Mouse (Mus musculus): Measurements from ENCODE around the gene Gm49601. TPM values are rescaled to one million over a fixed set of nuclear protein-coding genes. Genes with fewer than 3 reads are reported as not detected.

Gene Gm49601
- 0.73 and 1.0 TPM in 2 replicates for polyA plus RNA-seq (2014; fragmentation: Nextera tagmentation; extraction: Ambion mirVana)

DNA sequence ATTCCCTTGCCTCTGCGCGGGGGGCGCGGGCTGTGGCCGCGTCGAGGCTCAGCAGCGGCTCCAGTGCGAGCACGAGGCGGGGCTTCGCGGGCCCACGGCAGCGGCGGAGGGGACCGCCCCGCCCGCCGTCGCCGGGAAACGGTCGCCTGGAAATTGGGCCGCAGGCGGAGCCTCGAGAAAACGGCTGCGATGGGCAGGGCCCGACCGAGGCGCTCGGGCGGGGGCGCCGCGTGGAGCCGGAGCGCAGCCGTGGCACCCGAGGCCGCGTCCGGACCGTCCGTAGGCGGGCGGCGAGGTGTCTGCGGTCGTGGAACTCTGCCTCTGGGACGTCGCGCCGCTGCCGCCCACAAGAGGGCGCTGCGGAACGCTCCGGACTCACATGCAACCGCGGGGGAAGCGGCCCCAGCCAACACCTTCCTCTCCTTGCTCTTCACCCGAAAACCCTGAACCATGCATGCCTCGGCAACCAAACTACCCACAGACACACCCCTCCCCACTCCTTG is at the start of gene Gm49601:
Gm49601 (minus strand) TSS at position 52 of the 503 bp plus-strand sequence.
- Histone ChIP-seq H3K4me2 (peak within 1 kb of the TSS; percentile 86), H3K9me3 (replicated peaks; ENCODE audit: control insufficient read depth, low read length) (no peaks in the 10 kb centered on the region), H3K36me3 (ENCODE audit: control insufficient read depth, insufficient read depth, low read length) (no peaks in the 10 kb centered on the region), H3K4me3 (ENCODE audit: low read depth, low read length) (peak within 1 kb of the TSS; percentile 47), H3K27ac (ENCODE audit: low read depth, low read length) (no peak within 1 kb of the TSS), H3K27me3 (ENCODE audit: control insufficient read depth, insufficient read depth, low read length) (peaks cover 89% of the 10 kb centered on the region), H3K4me1 (ENCODE audit: control insufficient read depth, insufficient read depth, low read length) (peaks cover 20% of the 10 kb centered on the region), H3K9ac (ENCODE audit: low read depth, low read length) (peak within 1 kb of the TSS; percentile 49; the same call in 1 of the 2 replicates)
- no peak for ATAC-seq (replicated peaks; ENCODE audit: insufficient number of reproducible peaks, low FRiP score, low TSS enrichment)
- under 1% methylated on average over 64 of the region's 65 CpGs for WGBS (ENCODE audit: insufficient replicate concordance)

DNA sequence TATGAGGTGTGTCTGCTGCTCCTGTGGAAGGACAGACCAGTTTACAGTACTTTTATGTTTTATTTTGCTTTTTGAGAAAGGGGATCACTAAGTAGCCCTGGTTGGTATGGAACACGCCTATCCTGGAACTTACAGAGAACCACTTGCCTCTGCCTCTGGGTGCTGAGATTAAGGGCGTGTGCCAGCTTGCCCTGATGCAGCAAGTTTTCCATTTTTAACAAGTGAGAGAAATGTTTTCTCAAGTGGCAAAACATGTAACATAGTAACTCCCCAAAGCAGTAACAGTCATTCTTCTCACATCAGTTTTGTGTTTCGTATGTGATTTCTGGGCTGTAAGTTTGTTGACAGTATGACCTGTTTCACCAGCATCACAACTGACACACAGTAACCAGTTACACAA is 46.8 kb upstream of the Gm49601 start:
- Histone ChIP-seq H3K4me3 (ENCODE audit: low read depth, low read length) (no peak overlapping the region), H3K4me2 (no peak overlapping the region), H3K9ac (ENCODE audit: low read depth, low read length) (no peak overlapping the region), H3K27me3 (ENCODE audit: control insufficient read depth, insufficient read depth, low read length) (no peaks in the 10 kb centered on the region), H3K4me1 (ENCODE audit: control insufficient read depth, insufficient read depth, low read length) (no peaks in the 10 kb centered on the region), H3K36me3 (ENCODE audit: control insufficient read depth, insufficient read depth, low read length) (no peaks in the 10 kb centered on the region), H3K27ac (ENCODE audit: low read depth, low read length) (no peak overlapping the region), H3K9me3 (replicated peaks; ENCODE audit: control insufficient read depth, low read length) (no peaks in the 10 kb centered on the region)
- no peak for ATAC-seq (replicated peaks; ENCODE audit: insufficient number of reproducible peaks, low FRiP score, low TSS enrichment)
- WGBS (ENCODE audit: insufficient replicate concordance), result 72% methylated on average over 3 of the region's 3 CpGs

DNA sequence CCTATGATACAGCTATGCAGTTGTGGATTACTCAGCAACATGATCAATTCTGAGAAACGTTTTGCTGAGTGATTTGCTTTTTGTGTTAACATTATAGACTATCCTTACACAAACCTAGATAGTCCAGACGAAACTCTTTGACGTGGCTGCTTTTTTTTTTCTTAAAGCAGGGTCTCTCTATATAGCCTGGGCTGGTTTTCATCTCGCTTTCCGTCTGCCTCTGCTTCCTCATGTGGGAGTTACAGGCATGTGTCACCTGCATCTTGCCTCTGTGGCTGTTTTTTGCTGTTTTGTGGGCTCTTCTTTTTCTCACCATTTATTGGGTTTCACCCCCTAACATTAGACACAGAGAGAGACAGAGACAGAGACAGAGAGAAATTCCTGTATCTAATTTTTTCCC is 45.8 kb upstream of the Gm49601 start:
- Histone ChIP-seq H3K4me2 (no peak overlapping the region), H3K9me3 (replicated peaks; ENCODE audit: control insufficient read depth, low read length) (no peaks in the 10 kb centered on the region), H3K4me1 (ENCODE audit: control insufficient read depth, insufficient read depth, low read length) (no peaks in the 10 kb centered on the region), H3K36me3 (ENCODE audit: control insufficient read depth, insufficient read depth, low read length) (no peaks in the 10 kb centered on the region), H3K4me3 (ENCODE audit: low read depth, low read length) (no peak overlapping the region), H3K9ac (ENCODE audit: low read depth, low read length) (no peak overlapping the region), H3K27ac (ENCODE audit: low read depth, low read length) (no peak overlapping the region), H3K27me3 (ENCODE audit: control insufficient read depth, insufficient read depth, low read length) (no peaks in the 10 kb centered on the region)
- no peak for ATAC-seq (replicated peaks; ENCODE audit: insufficient number of reproducible peaks, low FRiP score, low TSS enrichment)
- 44% methylated on average over 5 of the region's 5 CpGs for WGBS (ENCODE audit: insufficient replicate concordance)

DNA sequence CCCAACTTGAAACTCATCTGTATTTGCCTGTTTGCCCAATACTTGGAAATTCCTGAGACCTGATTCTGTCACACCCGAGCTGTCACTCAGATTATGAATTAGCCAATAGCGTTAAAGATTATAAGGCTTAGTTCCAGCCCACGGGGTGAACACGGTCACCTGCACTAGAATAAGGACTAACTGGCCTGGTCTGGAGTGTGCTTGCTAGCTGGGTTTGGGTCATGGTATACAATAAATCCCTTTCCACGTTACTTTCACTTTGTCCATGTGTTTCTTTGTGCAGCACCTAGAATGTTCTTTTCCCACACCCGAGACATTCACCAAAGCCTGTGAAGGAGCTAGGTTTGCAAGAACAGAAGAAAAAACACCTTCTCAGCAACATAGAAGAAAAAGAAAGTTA is 43.7 kb upstream of the Gm49601 start:
- no peak overlapping the region for H3K4me2 ChIP-seq
- no peaks in the 10 kb centered on the region for H3K27me3 ChIP-seq (ENCODE audit: control insufficient read depth, insufficient read depth, low read length)
- no peak overlapping the region for H3K4me3 ChIP-seq (ENCODE audit: low read depth, low read length)
- H3K9ac ChIP-seq (ENCODE audit: low read depth, low read length), result no peak overlapping the region
- no peak for ATAC-seq (replicated peaks; ENCODE audit: insufficient number of reproducible peaks, low FRiP score, low TSS enrichment)
- no peaks in the 10 kb centered on the region for H3K9me3 ChIP-seq (replicated peaks; ENCODE audit: control insufficient read depth, low read length)
- H3K36me3 ChIP-seq (ENCODE audit: control insufficient read depth, insufficient read depth, low read length), result no peaks in the 10 kb centered on the region
- no peaks in the 10 kb centered on the region for H3K4me1 ChIP-seq (ENCODE audit: control insufficient read depth, insufficient read depth, low read length)
- 66% methylated on average over 6 of the region's 6 CpGs for WGBS (ENCODE audit: insufficient replicate concordance)
- no peak overlapping the region for H3K27ac ChIP-seq (ENCODE audit: low read depth, low read length)

DNA sequence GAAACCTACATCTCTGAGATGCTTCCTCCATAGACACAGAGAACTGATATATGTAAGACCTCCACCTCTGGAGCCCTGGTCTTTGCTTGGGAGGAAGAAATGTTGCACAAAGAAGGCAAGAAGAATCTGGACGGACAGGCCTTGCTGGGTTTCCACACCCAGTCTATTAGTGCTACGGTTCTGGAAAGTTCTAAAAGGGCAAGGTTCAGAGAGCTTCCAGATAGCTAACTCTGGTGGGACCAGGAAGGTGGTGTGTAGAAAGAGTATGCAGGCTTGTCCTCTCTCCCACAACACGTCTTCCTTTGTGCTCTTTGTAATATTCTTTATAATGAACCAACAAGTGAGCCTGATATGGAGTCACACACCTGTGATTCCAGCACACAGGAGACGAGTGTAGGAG is 32.4 kb upstream of the Gm49601 start:
- Histone ChIP-seq H3K27me3 (ENCODE audit: control insufficient read depth, insufficient read depth, low read length) (no peaks in the 10 kb centered on the region), H3K4me1 (ENCODE audit: control insufficient read depth, insufficient read depth, low read length) (no peaks in the 10 kb centered on the region), H3K9me3 (replicated peaks; ENCODE audit: control insufficient read depth, low read length) (no peaks in the 10 kb centered on the region), H3K27ac (ENCODE audit: low read depth, low read length) (no peak overlapping the region), H3K9ac (ENCODE audit: low read depth, low read length) (no peak overlapping the region), H3K4me3 (ENCODE audit: low read depth, low read length) (no peak overlapping the region), H3K36me3 (ENCODE audit: control insufficient read depth, insufficient read depth, low read length) (no peaks in the 10 kb centered on the region), H3K4me2 (no peak overlapping the region)
- no peak for ATAC-seq (replicated peaks; ENCODE audit: insufficient number of reproducible peaks, low FRiP score, low TSS enrichment)
- 61% methylated on average over 4 of the region's 4 CpGs for WGBS (ENCODE audit: insufficient replicate concordance)

DNA sequence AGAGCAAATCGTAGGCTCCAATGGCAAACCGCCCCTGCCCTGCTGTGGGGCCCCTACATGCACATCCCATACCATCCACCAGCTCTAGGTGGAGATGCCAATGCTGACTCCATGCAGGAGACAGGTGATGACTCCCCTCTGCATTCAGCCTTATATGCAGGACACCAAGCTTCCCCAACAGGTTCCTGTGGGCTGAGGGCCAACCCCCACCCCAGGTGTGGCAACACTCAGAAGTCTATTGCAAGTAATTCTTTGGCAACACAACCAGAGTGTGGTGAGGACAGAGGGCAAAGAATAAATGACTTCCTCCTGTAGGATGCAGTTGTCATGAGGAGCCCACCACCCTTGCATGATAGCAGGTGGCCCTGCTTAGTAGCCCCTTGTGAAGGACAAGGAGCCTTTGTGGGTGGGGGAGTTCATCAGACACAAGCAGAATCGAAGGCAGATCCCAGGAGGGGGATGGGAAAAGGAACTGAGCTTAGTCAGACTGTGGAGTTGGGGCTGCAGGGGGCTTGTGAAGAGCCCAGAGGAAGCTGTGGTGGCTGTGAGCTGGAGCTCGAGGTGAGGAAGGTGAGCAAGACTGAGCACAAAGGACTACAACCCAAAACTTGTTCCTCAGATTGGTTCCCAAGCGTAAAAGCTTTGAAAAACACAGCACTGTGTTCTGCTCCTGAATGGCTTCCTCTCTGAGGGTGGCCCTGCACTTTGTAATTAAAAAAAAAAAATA is 29.3 kb upstream of the Gm49601 start:
- 54% methylated on average over 5 of the region's 5 CpGs for WGBS (ENCODE audit: insufficient replicate concordance)
- H3K27me3 ChIP-seq (ENCODE audit: control insufficient read depth, insufficient read depth, low read length), result no peaks in the 10 kb centered on the region
- no peaks in the 10 kb centered on the region for H3K9me3 ChIP-seq (replicated peaks; ENCODE audit: control insufficient read depth, low read length)
- no peaks in the 10 kb centered on the region for H3K4me1 ChIP-seq (ENCODE audit: control insufficient read depth, insufficient read depth, low read length)
- H3K4me2 ChIP-seq, result no peak overlapping the region
- H3K36me3 ChIP-seq (ENCODE audit: control insufficient read depth, insufficient read depth, low read length), result no peaks in the 10 kb centered on the region
- no peak overlapping the region for H3K9ac ChIP-seq (ENCODE audit: low read depth, low read length)
- H3K4me3 ChIP-seq (ENCODE audit: low read depth, low read length), result no peak overlapping the region
- no peak overlapping the region for H3K27ac ChIP-seq (ENCODE audit: low read depth, low read length)
- no peak for ATAC-seq (replicated peaks; ENCODE audit: insufficient number of reproducible peaks, low FRiP score, low TSS enrichment)

DNA sequence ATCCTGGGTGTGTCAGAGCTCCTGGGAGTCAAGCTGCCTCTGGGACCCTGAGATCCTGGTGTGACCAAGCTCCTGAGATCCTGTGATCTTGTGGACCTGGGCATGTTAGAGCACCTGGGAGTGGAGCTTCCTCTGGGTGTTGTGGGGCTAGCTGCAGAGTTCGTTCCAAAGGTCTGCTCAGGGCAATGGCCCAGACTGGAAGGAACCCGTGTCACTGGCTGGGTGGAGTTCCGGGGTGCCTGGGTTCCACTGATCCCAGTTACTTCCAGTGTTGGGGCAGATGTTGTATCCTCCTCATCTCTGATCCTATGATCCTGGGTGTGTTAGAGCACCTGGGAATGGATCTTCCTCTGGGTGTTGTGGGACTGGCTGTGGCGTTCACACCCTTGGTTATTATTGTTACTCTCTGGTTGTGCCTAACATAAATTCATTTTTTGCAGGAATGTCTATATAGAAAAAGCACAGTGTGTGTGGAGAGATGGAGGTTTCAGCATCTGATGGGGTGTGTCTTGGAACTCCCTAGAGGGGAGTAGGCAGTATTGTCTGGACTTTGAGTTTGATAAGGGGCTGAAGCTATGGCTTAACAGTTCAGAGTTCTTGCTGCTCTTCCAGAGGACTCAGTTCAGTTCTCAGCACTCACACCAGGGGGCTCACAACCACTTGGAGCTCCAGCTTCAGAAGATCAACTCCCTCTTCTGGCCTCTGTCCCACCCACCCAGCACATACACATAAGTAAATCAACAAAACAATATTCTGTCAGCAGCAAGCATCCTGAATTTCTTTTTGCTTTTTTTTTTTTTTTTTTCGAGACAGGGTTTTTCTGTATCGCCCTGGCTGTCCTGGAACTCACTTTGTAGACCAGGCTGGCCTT is 27.3 kb upstream of the Gm49601 start:
- Histone ChIP-seq H3K4me2 (no peak overlapping the region), H3K9ac (ENCODE audit: low read depth, low read length) (no peak overlapping the region), H3K27me3 (ENCODE audit: control insufficient read depth, insufficient read depth, low read length) (no peaks in the 10 kb centered on the region), H3K4me3 (ENCODE audit: low read depth, low read length) (no peak overlapping the region), H3K4me1 (ENCODE audit: control insufficient read depth, insufficient read depth, low read length) (no peaks in the 10 kb centered on the region), H3K9me3 (replicated peaks; ENCODE audit: control insufficient read depth, low read length) (no peaks in the 10 kb centered on the region), H3K27ac (ENCODE audit: low read depth, low read length) (no peak overlapping the region), H3K36me3 (ENCODE audit: control insufficient read depth, insufficient read depth, low read length) (no peaks in the 10 kb centered on the region)
- WGBS (ENCODE audit: insufficient replicate concordance), result 77% methylated on average over 6 of the region's 6 CpGs
- no peak for ATAC-seq (replicated peaks; ENCODE audit: insufficient number of reproducible peaks, low FRiP score, low TSS enrichment)

DNA sequence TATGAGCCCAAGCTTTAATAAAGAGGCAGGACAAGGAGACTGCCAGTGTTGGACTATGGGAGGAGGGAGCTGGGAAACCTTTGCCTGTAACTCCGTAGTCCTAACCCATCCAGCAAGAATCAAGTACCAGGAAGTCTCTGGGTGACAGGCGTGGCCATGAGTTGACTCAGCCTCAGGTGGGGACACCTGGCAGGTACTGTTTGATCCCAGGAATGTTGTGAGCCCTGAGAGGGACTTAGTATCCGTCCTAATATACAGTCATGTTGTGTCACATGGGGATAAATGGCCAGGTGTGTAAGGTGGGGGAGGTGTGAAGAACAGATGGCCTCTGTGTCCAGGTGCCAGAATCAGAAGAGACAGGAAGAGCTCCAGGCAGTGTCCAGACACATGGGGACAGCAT is 22.9 kb upstream of the Gm49601 start:
- H3K9ac ChIP-seq (ENCODE audit: low read depth, low read length), result no peak overlapping the region
- 50% methylated on average over 3 of the region's 3 CpGs for WGBS (ENCODE audit: insufficient replicate concordance)
- H3K4me2 ChIP-seq, result no peak overlapping the region
- 0 out of 2 replicates have a peak, but pooled peaks cover 3% of the 10 kb centered on the region for H3K9me3 ChIP-seq (replicated peaks; ENCODE audit: control insufficient read depth, low read length)
- no peak for ATAC-seq (replicated peaks; ENCODE audit: insufficient number of reproducible peaks, low FRiP score, low TSS enrichment)
- no peaks in the 10 kb centered on the region for H3K4me1 ChIP-seq (ENCODE audit: control insufficient read depth, insufficient read depth, low read length)
- no peaks in the 10 kb centered on the region for H3K27me3 ChIP-seq (ENCODE audit: control insufficient read depth, insufficient read depth, low read length)
- no peak overlapping the region for H3K27ac ChIP-seq (ENCODE audit: low read depth, low read length)
- no peak overlapping the region for H3K4me3 ChIP-seq (ENCODE audit: low read depth, low read length)
- H3K36me3 ChIP-seq (ENCODE audit: control insufficient read depth, insufficient read depth, low read length), result no peaks in the 10 kb centered on the region

Data from heart, embryonic 11.5 days (tissue).